Mouse (Mus musculus) Muller cell, postnatal 12 days (primary cell): ENCODE measurements around the gene 4930522H14Rik.
A peak's percentile ranks its signal among the peaks of the same experiment; 100 is the strongest.

Source experiments
- DNase-seq: peaks from one replicate; pipeline ENCODE4 v3.0.0-alpha.2; 2015; ENCODE audit errors: inconsistent ontology term

The 4930522H14Rik gene

DNA sequence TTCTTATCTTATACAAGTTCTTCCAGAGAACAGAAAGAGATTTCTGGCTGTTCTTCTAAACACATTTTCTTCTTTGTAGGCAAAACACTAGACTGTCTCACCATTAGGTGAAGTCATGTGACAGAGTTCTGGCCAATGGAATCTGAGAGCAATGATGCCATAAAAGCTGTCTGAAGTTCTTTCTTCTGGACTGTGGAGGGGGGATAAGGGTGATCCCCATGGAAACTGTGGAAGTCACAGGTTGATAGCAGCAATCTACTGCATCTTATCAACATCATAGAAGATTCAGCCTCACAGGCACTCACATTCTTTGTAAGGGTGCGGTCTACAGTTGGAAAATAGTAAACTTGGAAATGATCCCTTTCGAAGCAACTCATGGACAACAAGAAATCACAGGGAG is at the start of gene 4930522H14Rik:
4930522H14Rik (minus strand) TSS at position 187 of the 400 bp plus-strand sequence.
- no peak for DNase-seq

DNA sequence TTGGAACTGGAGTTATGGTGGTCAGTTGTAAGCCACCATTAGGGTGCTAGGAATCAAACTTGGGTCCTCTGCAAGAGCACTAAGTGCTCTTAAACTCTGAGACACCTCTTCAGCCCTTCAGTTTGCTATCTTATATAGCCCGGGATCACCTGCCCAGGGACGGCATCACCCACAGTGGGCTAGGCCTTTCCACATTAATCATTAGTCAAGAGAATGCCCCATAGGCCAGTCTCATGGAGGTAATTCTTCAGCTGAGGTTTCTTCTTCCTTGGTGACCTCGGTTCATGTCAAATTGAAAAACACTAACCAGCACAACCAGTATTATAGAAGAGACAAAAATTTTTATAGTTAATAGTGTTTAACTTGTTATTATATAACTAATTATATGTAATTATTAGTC is 47.3 kb upstream of the 4930522H14Rik start:
- DNase-seq: no peak

GRCm38 (mm10) chr4:109576933-109577332 is 45.8 kb upstream of the 4930522H14Rik start:
- DNase-seq: peak; percentile 25

DNA sequence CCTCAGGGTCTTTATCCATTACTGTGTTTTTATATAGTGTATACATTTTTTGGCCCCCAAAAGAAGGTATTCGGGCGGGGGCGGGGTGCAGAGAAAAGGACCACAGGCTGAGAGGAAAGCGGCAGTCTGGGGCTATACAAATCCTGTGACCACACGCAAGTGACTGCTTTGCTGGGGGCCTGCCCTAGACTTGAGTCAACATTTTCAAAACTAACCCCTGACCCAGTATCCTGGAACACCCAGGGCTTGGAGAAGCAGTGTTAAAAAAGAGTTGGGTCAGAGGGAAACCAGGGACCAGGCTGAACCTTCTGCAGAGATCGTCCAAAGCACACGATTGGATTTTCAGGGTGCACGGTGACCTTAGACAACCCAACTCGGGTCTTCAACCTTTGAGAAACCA is 43.7 kb upstream of the 4930522H14Rik start:
- DNase-seq: no peak

GRCm38 (mm10) chr4:109574331-109574730 is 43.2 kb upstream of the 4930522H14Rik start:
- no peak for DNase-seq

DNA sequence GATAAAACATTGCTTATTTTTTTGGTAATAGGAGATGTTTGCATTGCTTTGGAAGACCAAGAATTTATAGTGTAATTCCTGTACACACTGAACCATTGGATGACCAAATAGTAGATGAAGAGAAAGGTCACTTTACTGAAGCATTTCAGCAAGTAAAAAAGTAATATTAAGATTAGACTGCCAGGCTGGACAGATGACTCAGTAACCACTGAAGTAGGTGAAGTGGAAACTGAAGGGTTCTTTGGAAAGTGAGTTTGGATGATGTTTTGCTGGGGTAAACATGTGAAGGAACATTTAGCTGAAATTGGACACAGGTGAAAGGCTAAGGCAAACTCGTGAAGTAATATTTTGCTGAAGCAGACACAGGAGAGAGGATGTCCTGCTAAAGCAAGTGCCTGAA is 41.5 kb upstream of the 4930522H14Rik start:
- DNase-seq: peak; percentile 2

- no peak for DNase-seq
These were observed 38.3 kb upstream of the 4930522H14Rik start for GRCm38 (mm10) chr4:109569421-109569820.

DNA sequence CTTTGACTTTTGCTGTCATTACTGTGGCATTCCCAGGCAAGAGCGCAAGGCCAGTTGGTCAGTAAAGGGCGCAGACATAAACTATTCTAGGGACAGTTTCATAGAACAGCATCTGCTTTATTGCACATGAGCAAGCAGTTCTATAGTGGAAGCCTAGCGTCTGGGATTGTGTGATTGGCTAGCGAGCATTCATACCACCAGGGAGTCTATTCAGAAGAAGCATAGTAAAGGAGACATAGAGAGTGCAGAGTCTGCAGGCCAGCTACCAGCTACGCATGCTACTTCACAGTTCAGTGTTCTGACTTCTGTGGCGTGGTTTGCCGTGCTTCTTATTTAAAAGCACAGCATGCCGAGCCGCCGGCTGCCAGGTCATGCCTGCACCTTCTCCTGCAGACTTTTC is 37.9 kb upstream of the 4930522H14Rik start:
- DNase-seq: no peak

- DNase-seq: no peak
These were observed 33.6 kb upstream of the 4930522H14Rik start for GRCm38 (mm10) chr4:109564711-109565110.

- DNase-seq: no peak
These were observed 19.4 kb upstream of the 4930522H14Rik start for GRCm38 (mm10) chr4:109550338-109551150.

DNA sequence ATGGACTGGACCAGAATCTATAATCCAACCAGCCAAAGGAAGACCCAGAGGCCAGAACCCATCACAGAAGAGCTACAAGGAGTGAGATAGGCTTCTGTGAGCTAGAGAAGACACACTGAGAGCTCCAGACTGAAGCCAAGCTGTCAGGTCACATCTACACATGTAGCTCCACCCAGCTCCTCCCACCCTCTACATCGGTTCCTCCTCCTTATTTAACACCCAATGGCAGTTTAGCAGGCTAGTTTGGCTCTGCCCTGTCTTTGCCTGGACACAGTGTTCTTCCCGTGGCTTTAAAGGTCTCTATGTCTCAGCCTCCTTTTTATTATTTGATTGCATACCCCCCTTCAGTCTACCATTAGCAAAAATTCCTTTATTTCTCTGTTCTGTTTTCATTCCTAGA is 16.2 kb upstream of the 4930522H14Rik start:
- DNase-seq: no peak

DNA sequence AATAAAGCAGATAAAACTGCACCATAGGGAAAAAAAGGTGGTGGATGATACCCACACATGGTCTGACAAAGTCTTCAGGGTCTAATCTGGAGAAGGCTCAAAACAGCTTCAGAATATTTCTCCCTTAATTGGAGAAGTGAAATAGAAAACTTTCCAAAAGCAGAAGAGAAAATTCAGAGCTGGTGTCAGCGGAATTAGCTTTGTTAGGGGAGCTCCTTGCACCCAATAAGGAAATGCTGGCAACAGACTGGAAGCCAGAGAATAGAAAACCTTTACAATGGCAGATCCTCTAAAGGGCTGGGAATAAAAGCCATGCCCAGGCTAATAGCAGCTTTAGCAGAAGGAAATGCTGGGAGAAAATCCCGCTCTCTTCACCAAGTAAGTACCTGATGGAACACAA is 15.4 kb upstream of the 4930522H14Rik start:
- DNase-seq: no peak

DNA sequence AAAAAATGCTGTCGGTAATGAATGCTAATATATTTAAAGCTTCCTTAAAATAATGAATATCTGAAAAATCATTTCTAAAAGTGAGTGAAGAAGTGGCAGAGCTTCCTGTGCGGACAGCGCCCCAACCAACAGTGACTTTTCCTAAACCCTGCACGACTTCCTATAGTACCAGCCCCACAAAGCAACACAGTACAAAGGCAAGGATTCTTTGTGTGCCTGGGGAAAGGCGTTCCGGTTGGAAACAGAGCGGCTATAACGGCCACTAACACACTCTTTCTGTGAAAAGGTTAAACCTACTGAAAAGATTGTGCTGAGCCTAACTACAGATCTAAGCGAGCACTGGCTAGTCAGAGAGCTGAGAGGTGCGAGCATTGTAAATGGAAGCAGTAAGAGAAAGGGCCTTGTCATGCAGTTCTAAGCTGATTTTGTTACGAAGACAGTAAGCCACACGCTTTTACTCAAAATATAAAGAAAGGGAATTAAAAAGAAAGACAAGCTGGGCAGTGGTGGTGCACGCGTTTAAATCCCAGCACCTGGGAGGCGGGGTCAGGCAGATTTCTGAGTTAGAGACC is 766 bp downstream of the 4930522H14Rik start:
- no peak for DNase-seq

DNA sequence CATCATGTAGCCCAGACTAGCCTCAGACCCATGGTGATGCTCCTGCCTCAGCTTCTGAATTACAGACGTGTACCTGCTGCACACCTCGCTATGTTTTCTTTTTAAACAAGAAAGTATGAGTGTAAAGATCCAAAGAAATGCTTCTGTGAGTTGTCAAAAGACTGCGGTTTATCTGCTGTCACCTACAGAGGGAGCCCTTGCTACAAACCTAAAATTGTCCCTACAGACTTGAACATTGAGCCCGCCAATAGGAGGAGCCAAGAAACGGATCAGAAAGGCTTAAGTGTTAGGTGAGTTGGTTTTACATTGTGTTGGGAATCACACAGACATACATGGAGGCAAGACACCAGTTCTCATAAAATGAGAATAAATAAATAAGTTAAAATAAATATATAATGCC is 26.2 kb downstream of the 4930522H14Rik start:
- peak; percentile 24 for DNase-seq

DNA sequence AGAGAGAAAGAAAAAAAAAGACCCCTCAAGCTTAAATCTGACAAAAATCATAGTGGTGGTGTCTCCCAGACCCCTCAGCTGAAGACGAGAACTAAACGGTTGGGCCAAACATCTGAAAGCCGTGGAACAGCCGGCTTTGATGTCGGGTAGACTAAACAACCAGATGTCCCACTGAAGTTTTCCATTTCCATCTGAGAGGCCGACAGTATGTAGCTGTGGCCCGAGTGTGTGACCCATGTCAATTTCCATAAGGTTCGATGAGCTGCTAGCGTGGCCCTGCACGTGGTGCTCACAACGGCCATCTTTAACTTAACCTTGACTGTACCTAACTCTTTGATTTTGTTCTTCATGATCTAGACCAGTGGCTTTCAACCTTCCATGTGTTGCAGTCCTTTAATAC is 32.6 kb downstream of the 4930522H14Rik start:
- no peak for DNase-seq

GRCm38 (mm10) chr4:109493581-109493980 is 37.5 kb downstream of the 4930522H14Rik start:
- no peak for DNase-seq

GRCm38 (mm10) chr4:109488812-109489211 is 42.3 kb downstream of the 4930522H14Rik start:
- no peak for DNase-seq

DNA sequence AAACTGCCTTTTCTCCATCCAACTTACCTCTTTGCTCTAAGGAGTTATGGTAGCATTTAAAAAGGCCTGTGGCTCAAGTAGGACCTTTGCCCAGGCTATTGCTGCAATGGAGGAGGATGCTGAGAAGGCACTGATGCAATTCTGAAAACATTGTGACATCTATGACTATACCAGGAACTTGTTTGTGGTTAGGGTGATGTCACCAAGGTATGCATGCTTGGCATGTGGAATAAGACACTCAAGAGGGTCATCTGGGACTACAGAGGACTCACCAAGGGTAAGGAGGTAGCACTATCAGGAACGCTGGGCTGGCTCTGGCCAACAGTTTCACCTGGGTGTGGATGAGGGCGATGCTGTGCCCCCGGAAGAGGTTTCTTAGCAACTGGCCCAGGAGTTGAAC is 46.5 kb downstream of the 4930522H14Rik start, which contains the start of gene Rnf11:
Rnf11 (minus strand) TSS at position 108 of the 400 bp plus-strand sequence.
- DNase-seq: no peak

DNA sequence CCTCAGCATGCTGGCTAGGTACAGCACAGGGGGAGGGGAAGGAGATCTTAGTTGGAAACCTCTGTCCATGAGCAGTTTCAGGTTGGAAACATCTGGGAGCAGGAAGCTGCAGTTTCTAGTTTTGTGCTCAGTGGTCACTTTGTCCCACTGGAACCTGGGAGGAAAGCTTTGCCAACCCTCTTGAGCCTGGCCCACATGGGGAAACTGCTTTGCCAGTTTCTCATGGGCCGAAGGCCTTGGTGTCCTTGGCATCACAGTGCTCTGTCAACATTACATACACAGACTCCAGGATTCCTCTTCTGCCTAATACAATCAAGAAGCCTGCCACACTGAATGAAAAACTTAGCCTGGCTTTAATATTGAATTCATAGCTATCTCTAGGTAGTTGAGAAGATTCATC is 48.4 kb downstream of the 4930522H14Rik start:
- DNase-seq: no peak

GRCm38 (mm10) chr4:109481424-109481823 is 49.7 kb downstream of the 4930522H14Rik start:
- DNase-seq: no peak

DNA sequence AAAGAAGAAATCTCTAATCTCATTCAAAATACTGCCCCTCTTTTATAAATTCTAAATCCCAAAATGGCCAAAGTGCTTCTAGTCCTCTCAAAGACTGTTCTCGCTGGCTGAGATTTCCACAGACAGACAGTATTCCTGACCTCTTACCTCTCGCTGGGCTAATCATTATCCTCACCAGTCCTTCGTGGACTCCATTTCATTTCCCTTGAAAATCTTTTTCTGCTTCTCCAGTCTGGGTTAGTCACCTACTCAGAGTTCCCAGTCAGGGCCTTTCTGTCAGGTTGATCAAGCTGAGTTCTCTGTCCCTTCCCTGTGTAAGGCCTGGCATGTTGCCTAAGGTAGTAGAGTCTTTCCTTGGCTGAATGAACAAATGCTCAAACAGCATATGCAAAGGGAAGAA is 53.6 kb downstream of the 4930522H14Rik start:
- no peak for DNase-seq

- DNase-seq: peak; percentile 95
These were observed 54.5 kb downstream of the 4930522H14Rik start for GRCm38 (mm10) chr4:109476554-109477014.
